Mouse (Mus musculus) lung, adult 2 months (tissue): ENCODE measurements around the gene Lbp.

Experiments used
- CTCF ChIP-seq: fragments of 200-500 bp; IDR thresholded peaks from 2 replicates; pipeline ENCODE4 v1.5.1; 2011; ENCODE audit warnings: mild to moderate bottlenecking, low read length, control low read depth; ENCODE audit not compliant: insufficient read depth
- POLR2A ChIP-seq: fragments of 200-500 bp; IDR thresholded peaks from 2 replicates; pipeline ENCODE4 v1.6.1; 2011; ENCODE audit warnings: low read depth, mild to moderate bottlenecking, control low read depth, low read length, borderline replicate concordance; ENCODE audit errors: extremely low read depth

DNA sequence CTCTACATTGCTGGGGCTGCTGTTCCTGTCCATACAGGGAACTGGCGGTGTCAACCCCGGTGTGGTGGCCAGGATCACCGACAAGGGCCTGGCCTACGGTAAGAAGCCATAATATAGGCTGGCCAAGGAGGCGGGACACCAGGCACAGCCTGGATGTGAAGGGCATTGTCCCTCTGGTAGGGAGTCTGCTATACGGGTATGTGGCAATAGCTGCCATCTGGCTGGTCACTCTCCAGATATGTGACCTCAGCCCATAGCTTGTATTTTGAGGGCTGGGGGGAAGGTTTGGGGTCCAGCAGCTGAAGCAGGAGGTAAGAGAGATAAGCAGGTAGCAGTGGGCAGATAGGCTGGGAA, 380 bp downstream of the Lbp start:
- no peak for TF ChIP-seq POLR2A
- TF ChIP-seq CTCF, result no peak
